Mouse (Mus musculus) ES-E14 (cell line): ENCODE measurements around the gene Il2ra.

Experiments
- CHD2 ChIP-seq: IDR thresholded peaks from 2 replicates; pipeline ENCODE4 v1.6.1; 2014; ENCODE audit warnings: mild to moderate bottlenecking, low read depth, low read length, inconsistent platforms
- ZNF384 ChIP-seq: IDR thresholded peaks from 2 replicates; pipeline ENCODE4 v1.6.1; 2012; ENCODE audit warnings: low read depth, low read length, inconsistent platforms

- no peak for TF ChIP-seq CHD2
- no peak for TF ChIP-seq ZNF384
Measured at GRCm38 (mm10) chr2:11714535-11714934, 71.9 kb downstream of the Il2ra start.
